Mouse (Mus musculus): Measurements from ENCODE around the gene Chrna1.
"Not testable (repeated sequence)": the region's sequence is repeated elsewhere in the genome, so short reads cannot be mapped to it uniquely, and the experiment has no call there.

The Chrna1 gene

DNA sequence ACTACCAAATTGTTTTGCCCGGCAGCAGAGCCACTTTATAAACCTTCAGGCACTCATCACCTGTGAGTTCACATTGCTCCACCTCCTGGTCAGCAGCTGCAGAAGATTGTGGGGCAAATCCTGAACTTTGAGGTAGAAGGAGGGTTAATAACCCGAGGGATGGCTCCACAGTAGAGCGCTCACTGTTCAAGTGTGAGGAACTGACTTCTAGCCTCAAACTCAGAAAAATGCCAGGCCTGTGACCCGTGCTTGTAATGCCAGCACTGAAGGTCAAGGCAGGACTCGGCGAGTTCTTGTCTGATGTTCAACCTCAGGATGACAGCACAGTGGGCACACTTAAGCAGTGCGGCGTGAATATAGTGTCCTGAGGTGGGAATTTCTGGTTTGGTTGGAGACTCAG, 22.2 kb downstream of the Chrna1 start:
- DNase-seq (ENCODE audit: low read depth, low spot score): no peak

DNA sequence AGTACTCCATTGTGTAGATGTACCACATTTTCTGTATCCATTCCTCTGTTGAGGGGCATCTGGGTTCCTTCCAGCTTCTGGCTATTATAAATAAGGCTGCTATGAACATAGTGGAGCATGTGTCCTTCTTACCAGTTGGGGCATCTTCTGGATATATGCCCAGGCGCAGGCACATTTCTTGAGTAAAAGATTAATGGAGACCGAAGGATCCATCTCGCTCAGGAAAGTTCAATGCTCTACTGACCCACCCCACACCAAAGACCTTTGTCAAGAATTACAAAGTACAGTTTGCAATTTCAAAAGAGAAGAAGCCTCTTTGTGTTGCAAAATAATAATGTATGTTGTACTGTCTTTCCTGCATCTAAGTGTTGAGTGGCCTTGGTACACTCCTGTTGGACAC, 23.1 kb downstream of the Chrna1 start:
- DNase-seq (ENCODE audit: low read depth, low spot score): not testable (repeated sequence)

DNA sequence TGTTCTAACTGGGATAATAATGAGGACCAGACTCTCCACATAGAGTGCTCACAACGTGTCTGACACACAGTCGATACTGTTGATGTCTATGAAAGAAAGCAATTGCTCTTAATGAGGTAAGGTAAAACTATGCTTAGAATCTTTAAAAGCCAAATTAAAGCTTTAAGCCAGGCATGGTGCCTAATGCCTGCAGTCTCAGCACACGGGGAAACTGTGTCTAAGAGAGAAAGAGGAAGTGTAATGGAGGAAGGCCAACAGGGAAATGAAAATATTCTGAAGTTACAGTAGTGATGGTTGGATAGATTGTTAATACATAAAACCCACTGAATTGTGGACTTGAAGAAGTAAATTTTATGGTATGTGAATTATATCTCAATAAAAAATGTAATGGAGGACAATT, 25.7 kb downstream of the Chrna1 start:
- no peak for DNase-seq (ENCODE audit: low read depth, low spot score)

DNA sequence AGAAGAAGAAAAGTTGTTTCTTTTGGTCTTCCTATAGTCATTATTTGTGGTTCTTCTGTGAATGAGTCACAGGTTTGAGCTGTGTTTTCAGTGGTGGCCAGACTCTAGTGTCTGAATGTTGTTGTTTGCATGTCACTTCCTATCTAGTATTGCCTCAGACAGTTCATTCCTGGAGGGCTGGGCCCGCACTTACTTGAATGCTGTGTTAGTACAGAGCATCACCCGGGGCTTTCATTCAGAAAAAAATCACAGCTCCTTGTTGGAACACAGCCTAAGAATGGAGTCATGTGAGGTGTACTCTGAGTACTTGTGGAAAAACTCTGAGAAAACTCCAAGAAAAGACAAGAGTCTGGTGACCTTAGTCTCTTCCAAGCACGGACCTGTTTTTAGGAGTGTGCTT, 27.2 kb downstream of the Chrna1 start:
- DNase-seq (ENCODE audit: low read depth, low spot score): no peak

DNA sequence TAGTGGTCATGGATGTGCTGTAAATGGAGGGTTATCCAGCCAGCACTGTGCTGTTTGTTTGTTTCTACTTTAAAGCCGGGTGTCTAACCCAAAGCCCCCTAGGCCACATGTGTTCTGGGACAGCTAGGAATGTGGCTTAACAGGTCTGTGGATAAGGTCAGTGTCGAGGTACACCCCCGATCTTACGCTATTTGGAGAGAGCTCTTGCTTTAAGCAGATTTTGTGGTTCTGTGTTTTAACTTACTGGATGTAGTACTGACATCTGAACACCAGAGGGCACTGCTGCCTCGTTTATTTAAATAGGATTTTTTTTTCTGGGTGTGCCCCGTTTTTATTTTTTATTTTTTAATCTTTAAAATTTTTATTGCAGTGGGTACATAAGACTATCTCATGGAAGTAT, 29.4 kb downstream of the Chrna1 start:
- DNase-seq (ENCODE audit: low read depth, low spot score): peak; percentile 48

DNA sequence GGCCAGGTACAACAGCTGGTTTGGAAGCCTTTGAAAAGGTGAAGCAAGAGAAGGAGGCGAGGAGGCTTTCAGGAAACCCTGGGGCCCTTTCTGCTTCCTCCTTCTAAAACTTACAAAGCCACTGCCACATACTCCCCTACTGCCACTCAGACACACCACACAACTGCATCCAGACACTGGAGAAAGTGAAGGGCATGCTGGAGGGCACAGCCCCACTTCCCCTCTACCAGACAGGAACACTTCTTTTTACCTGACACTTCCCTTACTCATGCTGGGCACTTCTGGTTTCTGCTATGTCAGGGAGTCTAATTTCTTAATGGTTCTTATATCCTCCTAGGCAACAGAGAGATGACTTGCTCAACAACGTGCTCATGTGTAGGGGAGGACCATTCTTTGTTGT, 31.6 kb downstream of the Chrna1 start:
- DNase-seq (ENCODE audit: low read depth, low spot score): no peak

DNA sequence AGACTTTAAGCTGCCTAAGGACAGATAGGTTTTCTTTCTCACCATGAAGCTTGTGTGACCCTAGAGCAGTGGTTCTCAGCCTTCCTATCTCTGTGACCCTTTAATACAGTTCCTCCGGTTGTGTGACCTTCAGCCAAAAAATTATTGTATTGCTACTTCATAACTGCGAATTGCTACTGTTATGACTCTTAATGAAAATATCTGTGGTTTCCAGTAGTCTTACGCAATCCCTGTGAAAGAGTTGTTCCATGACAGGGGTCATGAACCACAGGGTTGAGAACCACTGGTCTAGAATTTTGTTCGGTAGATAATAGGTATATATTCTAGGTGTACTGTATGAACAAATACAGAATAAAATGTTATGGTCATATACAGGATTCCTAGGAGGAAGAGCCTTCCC, 32.9 kb downstream of the Chrna1 start:
- no peak for DNase-seq (ENCODE audit: low read depth, low spot score)

DNA sequence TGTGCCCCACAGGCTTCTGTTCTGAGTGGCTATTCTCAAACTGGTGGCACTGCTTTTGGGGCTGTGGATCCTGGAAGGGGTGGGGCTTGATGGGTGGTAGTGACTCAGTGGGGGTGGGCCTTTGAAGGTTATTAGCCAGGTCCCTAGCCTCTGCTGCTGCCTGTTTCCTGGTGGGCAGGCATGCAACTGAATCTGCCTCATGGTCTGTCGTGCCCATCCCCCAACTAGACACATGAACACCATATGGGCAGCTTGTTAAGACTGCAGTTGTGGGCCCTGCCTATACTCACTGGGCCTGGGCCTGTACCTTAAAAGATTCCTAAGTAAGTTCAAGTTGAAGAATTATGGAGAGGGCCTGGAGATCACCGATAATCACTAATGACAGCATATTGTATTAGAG, 34.6 kb downstream of the Chrna1 start:
- DNase-seq (ENCODE audit: low read depth, low spot score): no peak

DNA sequence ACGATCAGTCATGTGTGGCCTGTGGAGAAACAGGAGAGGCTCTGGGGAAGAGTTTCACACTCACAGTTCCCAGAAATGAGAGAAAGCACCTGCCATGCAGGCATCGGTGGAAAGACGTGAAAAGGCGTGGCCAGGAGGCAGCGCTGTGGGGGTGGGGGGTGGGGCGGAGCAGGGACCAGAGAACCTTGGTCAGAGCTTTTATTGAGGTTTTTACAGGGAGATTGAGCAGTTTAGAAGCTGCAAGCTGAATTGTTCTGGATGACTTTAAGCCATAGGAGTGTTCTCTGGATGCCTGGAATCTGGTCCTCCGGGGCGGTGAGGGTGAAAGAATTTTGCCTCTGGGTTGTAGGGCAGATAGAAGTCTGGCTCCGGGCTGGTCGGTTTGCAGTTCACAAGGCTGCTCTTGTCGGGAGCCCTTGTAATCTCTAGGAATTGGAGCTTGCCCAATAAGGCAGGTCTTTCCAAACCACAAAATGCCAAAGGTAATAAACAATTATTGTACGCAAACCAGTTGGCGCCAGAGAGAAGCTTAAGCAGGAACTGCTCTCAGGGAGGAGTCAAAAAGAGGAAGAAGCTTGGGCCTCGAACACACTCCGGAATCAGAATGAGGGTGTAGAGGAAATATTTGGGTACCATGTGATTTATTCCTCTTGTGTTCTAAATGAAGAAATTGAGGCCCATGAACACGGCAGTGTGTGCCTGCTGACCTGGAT, 39.5 kb downstream of the Chrna1 start:
- no peak for DNase-seq (ENCODE audit: low read depth, low spot score)

DNA sequence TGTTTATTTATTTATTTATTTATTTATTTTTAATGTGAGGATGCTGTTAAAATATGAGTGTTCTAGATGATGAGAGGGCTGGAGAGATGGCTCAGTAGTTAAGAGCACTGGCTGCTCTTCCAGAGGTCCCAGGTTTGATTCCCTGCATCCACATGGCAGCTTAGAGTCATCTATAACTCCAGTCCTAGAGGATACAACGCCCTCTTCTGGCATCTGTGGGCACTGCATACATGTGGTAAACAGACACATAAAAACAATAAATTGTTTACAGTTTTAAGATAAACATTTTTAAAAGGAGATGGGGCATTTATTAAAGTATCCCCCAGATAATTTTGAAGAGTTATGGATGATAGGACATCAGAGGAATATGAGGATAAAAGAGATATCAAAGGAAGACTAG, 40.4 kb downstream of the Chrna1 start:
- DNase-seq (ENCODE audit: low read depth, low spot score): no peak

DNA sequence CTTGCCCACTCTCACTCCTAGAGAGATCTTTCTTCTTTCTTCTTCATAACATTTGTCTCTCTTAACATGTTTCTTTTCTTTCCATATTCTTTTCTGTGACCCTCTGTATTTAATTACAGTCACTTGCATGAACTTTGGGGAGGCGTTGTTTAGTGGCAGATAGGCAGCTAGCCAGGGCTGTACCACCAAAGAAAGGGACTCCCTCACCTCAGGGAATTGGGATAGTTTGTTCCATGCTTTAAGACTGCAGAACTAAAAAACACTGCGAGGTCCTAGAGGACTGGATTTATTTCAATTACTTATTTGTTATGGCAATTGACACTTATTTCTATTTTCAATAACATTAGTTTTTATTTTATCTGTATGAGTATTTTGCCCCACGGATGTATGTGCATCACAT, 41.0 kb downstream of the Chrna1 start:
- no peak for DNase-seq (ENCODE audit: low read depth, low spot score)

DNA sequence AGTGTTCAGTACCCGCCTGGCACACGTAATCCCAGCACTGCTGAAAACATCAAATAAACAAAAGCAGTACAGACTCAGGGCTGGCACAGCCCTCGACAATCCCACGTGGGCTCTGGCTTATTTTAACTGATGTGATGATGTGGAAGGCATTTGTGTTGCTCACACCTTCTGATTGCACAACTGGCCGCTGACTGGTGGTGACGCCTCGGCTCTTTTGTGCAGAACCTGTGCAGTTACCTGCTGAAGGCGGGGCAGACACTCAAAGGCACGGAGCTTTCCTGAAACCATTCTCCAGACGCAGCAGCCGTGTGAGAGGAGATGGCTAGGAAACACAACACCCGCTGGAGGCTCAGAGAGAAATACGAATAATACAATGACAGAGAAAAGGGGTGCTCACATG, 41.5 kb downstream of the Chrna1 start:
- DNase-seq (ENCODE audit: low read depth, low spot score): no peak

DNA sequence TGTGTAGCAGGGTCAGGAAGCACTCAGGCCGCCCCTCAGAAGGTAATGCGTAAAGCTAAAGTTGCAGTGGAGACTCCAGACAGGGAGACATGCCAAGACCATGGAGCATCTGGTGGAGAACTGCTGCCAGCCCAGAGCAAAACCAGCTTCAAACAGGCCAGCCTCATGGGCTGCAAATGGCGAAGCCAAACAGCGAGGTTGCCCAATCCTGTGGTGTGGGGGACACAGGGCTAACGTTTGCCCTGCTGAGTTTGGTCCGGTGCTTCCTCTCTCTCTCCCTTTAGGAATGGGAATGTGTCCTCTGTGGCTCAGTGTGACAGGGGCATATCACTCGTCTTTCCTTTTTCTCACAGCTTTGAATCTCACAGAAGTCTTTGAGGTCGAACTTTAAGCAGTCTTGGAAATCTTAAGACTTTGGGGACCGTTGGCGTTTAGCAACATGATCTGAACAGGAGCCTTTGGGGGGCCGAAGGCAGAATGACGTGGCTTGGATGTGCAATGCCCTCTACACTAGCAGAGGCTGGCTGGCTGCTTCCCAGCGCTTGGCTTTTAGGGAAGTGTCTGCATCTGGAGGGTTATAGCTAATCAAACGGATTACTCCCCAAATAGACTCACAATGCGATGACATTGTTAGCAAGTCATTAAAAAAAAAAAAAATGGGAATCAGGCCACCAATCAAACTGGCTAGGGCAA, 43.9 kb downstream of the Chrna1 start:
- no peak for DNase-seq (ENCODE audit: low read depth, low spot score)

DNA sequence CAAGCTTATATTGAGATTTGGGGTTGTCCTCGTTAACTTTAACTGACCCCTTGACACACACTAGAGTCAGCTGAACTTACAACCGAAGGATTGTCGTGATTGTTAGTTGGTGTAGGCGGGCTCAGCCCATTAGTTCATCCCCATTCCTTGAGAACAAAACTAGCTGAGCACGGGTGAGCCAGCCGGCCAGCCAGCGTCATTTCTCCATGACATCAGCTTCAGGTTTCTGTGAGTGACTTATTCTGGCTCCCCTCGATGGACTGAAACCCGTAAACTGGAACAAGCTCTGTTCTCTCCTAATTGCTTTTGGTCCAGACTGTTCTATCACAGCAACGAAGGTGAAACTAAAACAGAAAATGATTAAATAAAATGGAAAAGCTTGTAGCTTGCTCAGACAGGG, 45.4 kb downstream of the Chrna1 start:
- DNase-seq (ENCODE audit: low read depth, low spot score): no peak

DNA sequence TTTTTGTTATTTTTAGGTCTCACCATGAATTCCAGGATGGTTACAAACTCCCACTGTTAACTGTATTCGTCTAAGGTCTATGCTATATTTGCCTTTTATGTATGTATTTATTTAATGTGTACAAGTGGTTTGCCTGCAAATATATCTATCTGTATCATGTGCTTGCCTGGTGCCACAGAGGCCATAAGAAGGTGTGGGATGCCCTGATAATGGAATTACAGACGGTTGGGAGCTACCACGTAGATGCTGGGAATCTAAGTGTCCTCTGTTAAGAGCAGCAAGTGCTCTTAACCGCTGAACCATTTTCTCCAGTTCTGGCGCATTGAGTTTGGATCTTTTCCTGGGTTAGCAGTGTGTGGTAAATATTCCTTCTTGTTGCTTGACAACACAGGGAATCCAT, 49.7 kb downstream of the Chrna1 start:
- no peak for DNase-seq (ENCODE audit: low read depth, low spot score)

DNA sequence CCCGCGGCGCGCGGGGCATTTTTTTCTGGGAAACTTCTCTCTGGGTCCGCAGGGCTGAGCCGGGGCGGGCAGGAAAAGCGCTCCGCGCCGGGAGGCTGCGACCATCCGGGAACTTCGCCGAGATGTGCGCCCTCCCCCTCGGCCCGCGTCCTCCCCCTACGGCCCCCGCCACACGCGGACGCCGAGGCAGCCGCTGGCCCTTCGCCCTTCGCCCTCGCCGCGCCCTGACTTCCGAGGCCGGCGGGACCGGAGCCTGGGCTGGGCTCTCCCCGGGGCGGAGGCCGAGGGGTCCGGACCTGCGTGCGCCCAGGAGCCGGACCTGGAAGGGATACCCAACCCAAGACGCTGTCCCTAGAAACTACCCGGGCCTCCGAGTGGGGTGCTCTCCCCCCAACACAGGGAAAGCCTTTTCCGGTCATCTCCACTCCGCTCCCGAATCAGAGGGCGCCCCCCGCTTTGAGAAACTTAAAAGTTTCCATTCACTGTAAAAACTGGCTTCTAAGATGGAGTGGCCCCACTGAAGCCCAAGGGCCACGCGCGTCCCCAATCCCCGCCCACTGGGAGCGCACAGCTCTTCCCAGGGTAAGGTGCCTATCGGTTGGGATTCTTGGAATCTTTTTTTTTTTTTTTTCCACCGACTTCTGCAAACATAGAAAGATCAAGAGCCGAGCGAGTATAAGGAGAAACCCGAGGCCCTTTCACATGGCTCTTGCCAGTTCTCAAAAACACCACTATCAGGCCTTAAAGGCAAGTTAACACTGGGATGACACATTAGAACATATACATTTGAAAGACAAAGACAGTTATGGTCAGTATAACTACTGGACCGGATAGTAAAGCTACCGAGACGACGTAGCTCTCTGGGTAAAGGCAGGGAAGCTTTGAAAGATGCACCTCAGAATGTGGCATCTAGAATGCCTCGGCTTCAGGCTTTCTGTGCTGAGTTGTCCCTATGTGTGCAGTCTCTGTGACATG, 50.5 kb downstream of the Chrna1 start, which contains the start of gene Wipf1:
Gene Wipf1, minus strand, starts transcription at position 379 of the 975 bp plus-strand sequence.
- peak; percentile 49 for DNase-seq (ENCODE audit: low read depth, low spot score)

DNA sequence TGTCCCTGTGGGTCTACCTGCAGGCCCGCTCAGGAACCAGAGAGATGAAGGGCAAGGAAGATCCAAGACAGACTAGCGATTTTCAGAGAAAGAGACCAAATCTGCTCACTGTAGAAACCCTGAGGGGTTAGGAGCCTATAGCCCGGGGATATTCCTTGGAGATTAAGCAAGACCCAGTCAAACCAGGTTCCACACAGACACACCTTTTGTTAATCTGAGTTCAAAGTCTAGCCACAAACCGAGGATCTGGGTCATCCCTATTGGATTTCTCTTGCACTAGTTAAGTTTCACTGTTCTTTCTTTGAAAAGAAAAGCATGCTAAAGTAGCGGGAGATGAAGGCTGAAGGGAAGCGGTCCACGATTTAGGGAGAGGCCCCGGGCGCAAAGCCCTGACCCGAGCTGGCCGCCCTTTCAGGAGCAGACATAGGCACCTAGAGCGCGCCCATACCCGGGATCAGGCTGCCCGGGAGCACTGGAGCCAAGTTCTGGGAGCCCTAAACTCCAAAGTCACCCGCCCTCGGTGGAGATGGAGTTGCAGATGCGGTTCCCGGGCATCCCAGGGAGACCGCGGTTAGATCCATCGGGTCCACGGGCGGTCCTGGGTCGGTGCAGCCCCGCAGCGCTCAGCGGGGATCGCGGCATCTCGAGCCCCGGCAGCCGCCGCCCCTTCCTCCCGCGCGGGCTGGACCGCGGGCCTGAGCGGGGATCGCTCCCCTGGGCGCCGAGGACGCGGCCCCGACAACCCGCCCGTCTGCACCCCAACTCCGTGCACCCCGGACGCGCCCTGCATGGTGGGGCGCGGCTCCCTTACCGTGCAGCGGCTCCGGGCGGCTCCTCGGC, 51.4 kb downstream of the Chrna1 start:
- no peak for DNase-seq (ENCODE audit: low read depth, low spot score)

DNA sequence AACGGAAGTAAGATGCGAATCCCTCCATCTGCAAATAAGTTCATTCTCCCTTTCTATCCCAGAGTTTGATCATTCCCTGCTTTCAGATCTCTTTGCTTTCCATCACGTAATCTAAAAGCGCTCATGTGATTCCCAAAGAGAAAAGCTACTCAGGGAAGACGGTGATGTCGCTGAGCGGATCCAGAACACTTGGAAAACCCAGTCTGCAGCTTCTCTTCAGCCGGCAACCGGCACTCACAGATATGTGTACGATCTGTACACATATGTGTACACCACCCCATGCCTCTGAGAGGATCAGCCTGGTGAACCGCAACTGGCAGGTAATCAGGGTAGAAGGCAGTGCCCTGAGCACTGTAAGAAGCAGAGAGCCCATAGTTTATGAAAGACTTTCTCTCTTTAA, 52.2 kb downstream of the Chrna1 start:
- DNase-seq (ENCODE audit: low read depth, low spot score): no peak

DNA sequence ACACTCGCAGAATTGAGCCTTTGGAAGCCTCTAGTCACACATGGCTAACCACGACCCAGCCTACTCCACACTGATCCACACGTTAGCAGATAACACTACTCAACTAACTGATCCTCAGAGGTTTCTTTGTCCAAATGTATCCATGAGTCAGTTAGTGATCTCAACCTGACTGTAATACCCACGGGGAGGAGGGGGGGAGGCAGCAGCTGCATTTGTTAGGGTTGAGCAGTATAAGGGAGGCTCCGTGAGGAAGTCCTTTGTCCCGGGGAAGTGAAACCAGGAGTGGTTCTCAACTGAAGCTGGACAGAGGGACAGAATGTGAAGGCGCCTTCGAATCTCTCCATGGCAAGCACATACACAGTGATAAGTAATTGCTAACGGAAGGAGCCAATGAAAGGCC, 53.4 kb downstream of the Chrna1 start:
- no peak for DNase-seq (ENCODE audit: low read depth, low spot score)

DNA sequence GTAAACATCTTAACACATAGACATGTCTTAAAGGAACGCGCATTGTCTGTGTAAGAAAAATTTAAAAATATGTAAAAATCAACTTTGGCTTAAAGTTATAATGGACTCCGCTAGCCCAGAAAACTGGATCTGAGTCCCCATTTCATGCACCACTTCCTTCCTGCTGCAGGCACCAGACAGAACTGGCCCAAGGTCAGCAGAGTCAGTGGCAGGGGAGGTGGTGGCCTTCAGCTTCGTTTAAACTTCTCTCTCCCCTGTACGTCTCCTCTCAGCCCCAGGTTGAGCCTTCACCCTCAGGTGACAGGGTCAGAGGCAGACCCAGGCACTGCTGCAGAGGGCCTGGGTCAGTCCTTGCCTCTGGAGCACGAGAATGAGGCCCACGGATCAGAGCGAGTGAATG, 57.2 kb downstream of the Chrna1 start:
- DNase-seq (ENCODE audit: low read depth, low spot score): no peak

DNA sequence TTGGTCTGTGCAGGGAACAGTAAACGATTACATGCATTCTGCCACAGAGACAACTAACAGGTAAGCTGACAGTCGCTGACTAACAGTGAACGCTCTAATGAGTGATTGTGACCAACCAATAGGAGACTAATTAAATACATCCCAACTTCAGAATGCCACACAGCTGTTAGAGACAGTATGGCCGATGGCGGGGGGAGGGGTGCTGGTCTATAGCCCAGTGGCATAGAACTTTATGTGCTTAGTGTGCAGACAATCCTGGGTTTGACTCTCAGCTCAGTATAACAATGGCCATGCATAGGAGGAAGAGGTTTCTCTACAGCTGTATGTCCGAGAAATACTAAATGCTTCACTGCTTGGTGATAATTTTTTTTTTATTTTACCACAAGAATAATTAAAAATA, 57.8 kb downstream of the Chrna1 start:
- DNase-seq (ENCODE audit: low read depth, low spot score): no peak

Measured in embryo, embryonic 11.5 days (tissue).